Mouse (Mus musculus): ENCODE measurements at regions not wholly inside any gene's neighbourhood (a gene's known extent, or its start where the extent isn't known, plus 50 kb on each side); places are given as distances from the start of the nearest gene placed in this dataset.

DNA sequence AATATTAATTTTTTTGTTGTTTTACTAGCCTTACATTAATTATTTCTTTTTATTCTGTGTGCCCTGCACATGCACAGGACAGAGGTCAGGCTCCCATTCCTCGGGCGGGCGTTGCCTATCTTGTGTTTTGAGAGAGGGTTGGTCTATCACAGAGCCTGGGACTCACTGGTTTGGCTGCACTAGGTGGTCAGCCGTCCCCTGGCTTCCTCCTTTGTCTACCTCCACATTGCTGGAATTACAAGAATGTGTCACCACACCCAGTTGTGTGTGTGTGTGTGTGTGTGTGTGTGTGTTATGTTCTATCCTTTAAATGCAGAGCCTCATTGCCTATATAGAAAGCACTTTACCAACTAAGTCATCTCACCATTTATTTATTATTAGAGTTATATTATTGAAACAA, 478.5 kb downstream of the Zfp704 start:
- no peaks in the 10 kb centered on the region for H3K36me3 ChIP-seq (ENCODE audit: control insufficient read depth, insufficient read depth, low read length)
- DNase-seq (ENCODE audit: extremely low read depth, low read depth, low spot score), result no peak
- 64% methylated on average over 4 of the region's 4 CpGs for WGBS
- no peak overlapping the region for H3K4me3 ChIP-seq (ENCODE audit: insufficient read depth, low read depth, low read length)
- no peaks in the 10 kb centered on the region for H3K79me2 ChIP-seq (ENCODE audit: control insufficient read depth, insufficient read depth, low read length)
- no peak for TF ChIP-seq POLR2A (IDR thresholded peaks at IDR 0.05; ENCODE audit: extremely low read depth, insufficient read depth, low read length)
- no peak for TF ChIP-seq CTCF (IDR thresholded peaks at IDR 0.05; ENCODE audit: low read depth, low read length)
- H3K9ac ChIP-seq (ENCODE audit: low read depth, low read length), result no peak overlapping the region
- H3K27ac ChIP-seq (replicated peaks; ENCODE audit: insufficient read depth, low read depth, low read length), result no peak overlapping the region
- H3K4me1 ChIP-seq (ENCODE audit: control insufficient read depth, insufficient read depth, low read length), result no peaks in the 10 kb centered on the region
- H3K27me3 ChIP-seq (ENCODE audit: control insufficient read depth, insufficient read depth, low read length), result no peaks in the 10 kb centered on the region; the same call in 1 of the 2 replicates

- no peak overlapping the region for H3K9ac ChIP-seq (ENCODE audit: low read depth, low read length)
- H3K27me3 ChIP-seq (ENCODE audit: control insufficient read depth, insufficient read depth, low read length), result no peaks in the 10 kb centered on the region; the same call in 1 of the 2 replicates
- no peak overlapping the region for H3K4me3 ChIP-seq (ENCODE audit: insufficient read depth, low read depth, low read length)
- WGBS, result 68% methylated on average over 4 of the region's 4 CpGs
- DNase-seq (ENCODE audit: extremely low read depth, low read depth, low spot score), result peak; percentile 8
- H3K36me3 ChIP-seq (ENCODE audit: control insufficient read depth, insufficient read depth, low read length), result no peaks in the 10 kb centered on the region
- TF ChIP-seq POLR2A (IDR thresholded peaks at IDR 0.05; ENCODE audit: extremely low read depth, insufficient read depth, low read length) (no peak), CTCF (IDR thresholded peaks at IDR 0.05; ENCODE audit: low read depth, low read length) (no peak)
- no peak overlapping the region for H3K27ac ChIP-seq (replicated peaks; ENCODE audit: insufficient read depth, low read depth, low read length)
- no peaks in the 10 kb centered on the region for H3K79me2 ChIP-seq (ENCODE audit: control insufficient read depth, insufficient read depth, low read length)
- no peaks in the 10 kb centered on the region for H3K4me1 ChIP-seq (ENCODE audit: control insufficient read depth, insufficient read depth, low read length)
Measured at GRCm38 (mm10) chr3:9128407-9128806, 481.5 kb downstream of the Zfp704 start.

GRCm38 (mm10) chr3:9123079-9123478, 486.8 kb downstream of the Zfp704 start:
- TF ChIP-seq CTCF (IDR thresholded peaks at IDR 0.05; ENCODE audit: low read depth, low read length) (no peak), POLR2A (IDR thresholded peaks at IDR 0.05; ENCODE audit: extremely low read depth, insufficient read depth, low read length) (no peak)
- Histone ChIP-seq H3K27ac (replicated peaks; ENCODE audit: insufficient read depth, low read depth, low read length) (no peak overlapping the region), H3K4me1 (ENCODE audit: control insufficient read depth, insufficient read depth, low read length) (no peaks in the 10 kb centered on the region), H3K4me3 (ENCODE audit: insufficient read depth, low read depth, low read length) (no peak overlapping the region), H3K36me3 (ENCODE audit: control insufficient read depth, insufficient read depth, low read length) (no peaks in the 10 kb centered on the region), H3K79me2 (ENCODE audit: control insufficient read depth, insufficient read depth, low read length) (no peaks in the 10 kb centered on the region), H3K9ac (ENCODE audit: low read depth, low read length) (no peak overlapping the region), H3K27me3 (ENCODE audit: control insufficient read depth, insufficient read depth, low read length) (no peaks in the 10 kb centered on the region; the same call in 1 of the 2 replicates)
- 38% methylated on average over 5 of the region's 5 CpGs for WGBS
- peak; percentile 19 for DNase-seq (ENCODE audit: extremely low read depth, low read depth, low spot score)

GRCm38 (mm10) chr3:9117913-9118312, 492.0 kb downstream of the Zfp704 start:
- no peaks in the 10 kb centered on the region for H3K27me3 ChIP-seq (ENCODE audit: control insufficient read depth, insufficient read depth, low read length)
- 85% methylated on average over 3 of the region's 3 CpGs for WGBS
- TF ChIP-seq POLR2A (IDR thresholded peaks at IDR 0.05; ENCODE audit: extremely low read depth, insufficient read depth, low read length) (no peak), CTCF (IDR thresholded peaks at IDR 0.05; ENCODE audit: low read depth, low read length) (no peak)
- no peak overlapping the region for H3K27ac ChIP-seq (replicated peaks; ENCODE audit: insufficient read depth, low read depth, low read length)
- DNase-seq (ENCODE audit: extremely low read depth, low read depth, low spot score), result no peak
- no peak overlapping the region for H3K9ac ChIP-seq (ENCODE audit: low read depth, low read length)
- no peak overlapping the region for H3K4me3 ChIP-seq (ENCODE audit: insufficient read depth, low read depth, low read length)
- no peaks in the 10 kb centered on the region for H3K36me3 ChIP-seq (ENCODE audit: control insufficient read depth, insufficient read depth, low read length)
- no peaks in the 10 kb centered on the region for H3K79me2 ChIP-seq (ENCODE audit: control insufficient read depth, insufficient read depth, low read length)
- no peaks in the 10 kb centered on the region for H3K4me1 ChIP-seq (ENCODE audit: control insufficient read depth, insufficient read depth, low read length)

- H3K27ac ChIP-seq (replicated peaks; ENCODE audit: insufficient read depth, low read depth, low read length), result no peak overlapping the region
- no peaks in the 10 kb centered on the region for H3K36me3 ChIP-seq (ENCODE audit: control insufficient read depth, insufficient read depth, low read length)
- no peaks in the 10 kb centered on the region for H3K27me3 ChIP-seq (ENCODE audit: control insufficient read depth, insufficient read depth, low read length)
- no peaks in the 10 kb centered on the region for H3K79me2 ChIP-seq (ENCODE audit: control insufficient read depth, insufficient read depth, low read length)
- no peak for DNase-seq (ENCODE audit: extremely low read depth, low read depth, low spot score)
- H3K9ac ChIP-seq (ENCODE audit: low read depth, low read length), result no peak overlapping the region
- TF ChIP-seq CTCF (IDR thresholded peaks at IDR 0.05; ENCODE audit: low read depth, low read length) (no peak), POLR2A (IDR thresholded peaks at IDR 0.05; ENCODE audit: extremely low read depth, insufficient read depth, low read length) (no peak)
- H3K4me1 ChIP-seq (ENCODE audit: control insufficient read depth, insufficient read depth, low read length), result no peaks in the 10 kb centered on the region
- H3K4me3 ChIP-seq (ENCODE audit: insufficient read depth, low read depth, low read length), result no peak overlapping the region
- WGBS, result 89% methylated on average over 5 of the region's 5 CpGs
Measured at GRCm38 (mm10) chr3:9113410-9113809, 496.5 kb downstream of the Zfp704 start.

DNA sequence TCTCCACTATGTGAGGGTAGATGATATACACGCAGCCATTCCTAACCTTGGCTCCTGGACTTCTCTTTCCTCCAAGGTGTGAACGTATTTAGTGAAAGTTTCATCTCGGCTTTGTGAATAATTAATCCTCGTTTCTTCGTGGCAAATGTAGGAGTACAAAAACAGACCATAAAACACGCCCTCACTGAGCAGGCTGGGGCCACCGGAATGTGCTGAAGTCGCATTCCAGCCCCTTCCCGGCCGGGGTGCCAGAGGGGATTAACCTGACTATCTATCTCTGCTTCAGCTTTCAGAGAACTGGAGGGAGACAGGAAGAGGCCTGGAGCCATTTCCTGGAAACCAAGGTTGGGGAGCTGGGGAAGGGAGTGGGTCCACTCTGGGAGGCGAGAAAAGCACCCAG, 499.1 kb downstream of the Zfp704 start:
- Histone ChIP-seq H3K9ac (ENCODE audit: low read depth, low read length) (no peak overlapping the region), H3K79me2 (ENCODE audit: control insufficient read depth, insufficient read depth, low read length) (no peaks in the 10 kb centered on the region), H3K27ac (replicated peaks; ENCODE audit: insufficient read depth, low read depth, low read length) (no peak overlapping the region), H3K4me1 (ENCODE audit: control insufficient read depth, insufficient read depth, low read length) (no peaks in the 10 kb centered on the region), H3K36me3 (ENCODE audit: control insufficient read depth, insufficient read depth, low read length) (no peaks in the 10 kb centered on the region), H3K27me3 (ENCODE audit: control insufficient read depth, insufficient read depth, low read length) (no peaks in the 10 kb centered on the region), H3K4me3 (ENCODE audit: insufficient read depth, low read depth, low read length) (no peak overlapping the region)
- TF ChIP-seq POLR2A (IDR thresholded peaks at IDR 0.05; ENCODE audit: extremely low read depth, insufficient read depth, low read length), result no peak
- TF ChIP-seq CTCF (IDR thresholded peaks at IDR 0.05; ENCODE audit: low read depth, low read length), result no peak
- 65% methylated on average over 11 of the region's 11 CpGs for WGBS
- DNase-seq (ENCODE audit: extremely low read depth, low read depth, low spot score), result no peak

Measured in liver, adult 2 months (tissue).